Mouse (Mus musculus): Measurements from ENCODE around the gene Nav3. TPM values are rescaled to one million over a fixed set of nuclear protein-coding genes. Genes with fewer than 3 reads are reported as not detected.
A peak's percentile ranks its signal among the peaks of the same experiment; 100 is the strongest.

The Nav3 gene
- polyA plus RNA-seq, 1 experiment from 2014 or later: 27.7 TPM

- no peak overlapping the region for H3K4me2 ChIP-seq (replicated peaks)
- no peak overlapping the region for H3K27ac ChIP-seq
- no peak for ATAC-seq (ENCODE audit: low FRiP score)
- H3K9ac ChIP-seq: no peak overlapping the region
- no peak for DNase-seq (ENCODE audit: low spot score)
- no peaks in the 10 kb centered on the region for H3K9me3 ChIP-seq (ENCODE audit: control insufficient read depth, low read length)
- 0 out of 2 replicates have a peak, but pooled peaks cover 4% of the 10 kb centered on the region for H3K4me1 ChIP-seq (replicated peaks; ENCODE audit: control insufficient read depth, insufficient read depth, low read length)
- H3K36me3 ChIP-seq (replicated peaks; ENCODE audit: control insufficient read depth, insufficient read depth): no peaks in the 10 kb centered on the region
- no peak overlapping the region for H3K4me3 ChIP-seq (replicated peaks; ENCODE audit: low read length)
- H3K27me3 ChIP-seq (ENCODE audit: control insufficient read depth, insufficient read depth, low read length): no peaks in the 10 kb centered on the region
- 20% methylated on average over 3 of the region's 3 CpGs for WGBS
These were observed 455.2 kb downstream of the Nav3 start for GRCm38 (mm10) chr10:110000755-110001247.

GRCm38 (mm10) chr10:109999904-110000303 lies 456.1 kb downstream of the Nav3 start:
- no peak for DNase-seq (ENCODE audit: low spot score)

GRCm38 (mm10) chr10:109994302-109994701 lies 461.7 kb downstream of the Nav3 start:
- no peak for DNase-seq (ENCODE audit: low spot score)
- Histone ChIP-seq H3K9ac (no peak overlapping the region), H3K4me3 (replicated peaks; ENCODE audit: low read length) (no peak overlapping the region), H3K4me2 (replicated peaks) (no peak overlapping the region), H3K9me3 (ENCODE audit: control insufficient read depth, low read length) (no peaks in the 10 kb centered on the region), H3K36me3 (replicated peaks; ENCODE audit: control insufficient read depth, insufficient read depth) (no peaks in the 10 kb centered on the region), H3K4me1 (replicated peaks; ENCODE audit: control insufficient read depth, insufficient read depth, low read length) (no peaks in the 10 kb centered on the region; the same call in 1 of the 2 replicates), H3K27me3 (ENCODE audit: control insufficient read depth, insufficient read depth, low read length) (no peaks in the 10 kb centered on the region), H3K27ac (no peak overlapping the region)
- WGBS: 70% methylated on average over 5 of the region's 5 CpGs
- no peak for ATAC-seq (ENCODE audit: low FRiP score)

More at GRCm38 (mm10) chr10:109999904-110000303, 456.1 kb downstream of the Nav3 start:
- no peak for ATAC-seq (ENCODE audit: low FRiP score)
- H3K9me3 ChIP-seq (ENCODE audit: control insufficient read depth, low read length): no peaks in the 10 kb centered on the region
- no peaks in the 10 kb centered on the region for H3K36me3 ChIP-seq (replicated peaks; ENCODE audit: control insufficient read depth, insufficient read depth)
- H3K27me3 ChIP-seq (ENCODE audit: control insufficient read depth, insufficient read depth, low read length): no peaks in the 10 kb centered on the region
- 0 out of 2 replicates have a peak, but pooled peaks cover 4% of the 10 kb centered on the region for H3K4me1 ChIP-seq (replicated peaks; ENCODE audit: control insufficient read depth, insufficient read depth, low read length)
- no peak overlapping the region for H3K27ac ChIP-seq
- WGBS: 66% methylated on average over 10 of the region's 10 CpGs
- no peak overlapping the region for H3K4me2 ChIP-seq (replicated peaks)
- no peak overlapping the region for H3K9ac ChIP-seq
- no peak overlapping the region for H3K4me3 ChIP-seq (replicated peaks; ENCODE audit: low read length)

- no peak overlapping the region for H3K4me2 ChIP-seq (replicated peaks)
- H3K4me3 ChIP-seq (replicated peaks; ENCODE audit: low read length): no peak overlapping the region
- H3K27me3 ChIP-seq (ENCODE audit: control insufficient read depth, insufficient read depth, low read length): no peaks in the 10 kb centered on the region
- H3K4me1 ChIP-seq (replicated peaks; ENCODE audit: control insufficient read depth, insufficient read depth, low read length): no peaks in the 10 kb centered on the region
- no peaks in the 10 kb centered on the region for H3K36me3 ChIP-seq (replicated peaks; ENCODE audit: control insufficient read depth, insufficient read depth)
- DNase-seq (ENCODE audit: low spot score) (no peak), ATAC-seq (ENCODE audit: low FRiP score) (no peak)
- H3K9me3 ChIP-seq (ENCODE audit: control insufficient read depth, low read length): no peaks in the 10 kb centered on the region
- H3K9ac ChIP-seq: no peak overlapping the region
- H3K27ac ChIP-seq: no peak overlapping the region
- 84% methylated on average over 8 of the region's 8 CpGs for WGBS
These were observed 470.0 kb downstream of the Nav3 start for GRCm38 (mm10) chr10:109985824-109986485.

- H3K4me3 ChIP-seq (replicated peaks; ENCODE audit: low read length): no peak overlapping the region
- no peak for DNase-seq (ENCODE audit: low spot score)
- no peaks in the 10 kb centered on the region for H3K9me3 ChIP-seq (ENCODE audit: control insufficient read depth, low read length)
- WGBS: 89% methylated on average over 8 of the region's 8 CpGs
- no peak for ATAC-seq (ENCODE audit: low FRiP score)
- H3K4me1 ChIP-seq (replicated peaks; ENCODE audit: control insufficient read depth, insufficient read depth, low read length): no peaks in the 10 kb centered on the region
- no peak overlapping the region for H3K27ac ChIP-seq
- no peak overlapping the region for H3K9ac ChIP-seq
- no peaks in the 10 kb centered on the region for H3K36me3 ChIP-seq (replicated peaks; ENCODE audit: control insufficient read depth, insufficient read depth)
- no peak overlapping the region for H3K4me2 ChIP-seq (replicated peaks)
- no peaks in the 10 kb centered on the region for H3K27me3 ChIP-seq (ENCODE audit: control insufficient read depth, insufficient read depth, low read length)
These were observed 479.7 kb downstream of the Nav3 start for GRCm38 (mm10) chr10:109976351-109976750.

- Histone ChIP-seq H3K4me2 (replicated peaks) (no peak overlapping the region), H3K4me3 (replicated peaks; ENCODE audit: low read length) (no peak overlapping the region), H3K27me3 (ENCODE audit: control insufficient read depth, insufficient read depth, low read length) (no peaks in the 10 kb centered on the region), H3K9me3 (ENCODE audit: control insufficient read depth, low read length) (no peaks in the 10 kb centered on the region), H3K27ac (no peak overlapping the region), H3K36me3 (replicated peaks; ENCODE audit: control insufficient read depth, insufficient read depth) (no peaks in the 10 kb centered on the region), H3K4me1 (replicated peaks; ENCODE audit: control insufficient read depth, insufficient read depth, low read length) (no peaks in the 10 kb centered on the region), H3K9ac (no peak overlapping the region)
- no peak for DNase-seq (ENCODE audit: low spot score)
- ATAC-seq (ENCODE audit: low FRiP score): no peak
- 74% methylated on average over 4 of the region's 4 CpGs for WGBS
These were observed 481.8 kb downstream of the Nav3 start for GRCm38 (mm10) chr10:109974177-109974576.

- no peaks in the 10 kb centered on the region for H3K36me3 ChIP-seq (replicated peaks; ENCODE audit: control insufficient read depth, insufficient read depth)
- H3K27ac ChIP-seq: no peak overlapping the region
- H3K4me3 ChIP-seq (replicated peaks; ENCODE audit: low read length): no peak overlapping the region
- no peaks in the 10 kb centered on the region for H3K27me3 ChIP-seq (ENCODE audit: control insufficient read depth, insufficient read depth, low read length)
- no peaks in the 10 kb centered on the region for H3K9me3 ChIP-seq (ENCODE audit: control insufficient read depth, low read length)
- H3K4me2 ChIP-seq (replicated peaks): no peak overlapping the region
- ATAC-seq (ENCODE audit: low FRiP score): no peak
- H3K9ac ChIP-seq: no peak overlapping the region
- H3K4me1 ChIP-seq (replicated peaks; ENCODE audit: control insufficient read depth, insufficient read depth, low read length): no peaks in the 10 kb centered on the region
- DNase-seq (ENCODE audit: low spot score): no peak
- 82% methylated on average over 3 of the region's 3 CpGs for WGBS
These were observed 482.5 kb downstream of the Nav3 start for GRCm38 (mm10) chr10:109973483-109973882.

GRCm38 (mm10) chr10:109950296-109950695 lies 505.7 kb downstream of the Nav3 start:
- no peak for DNase-seq (ENCODE audit: low spot score)
- Histone ChIP-seq H3K9me3 (ENCODE audit: control insufficient read depth, low read length) (no peaks in the 10 kb centered on the region), H3K9ac (no peak overlapping the region), H3K27me3 (ENCODE audit: control insufficient read depth, insufficient read depth, low read length) (no peaks in the 10 kb centered on the region), H3K4me3 (replicated peaks; ENCODE audit: low read length) (no peak overlapping the region), H3K27ac (no peak overlapping the region), H3K4me2 (replicated peaks) (no peak overlapping the region), H3K36me3 (replicated peaks; ENCODE audit: control insufficient read depth, insufficient read depth) (no peaks in the 10 kb centered on the region), H3K4me1 (replicated peaks; ENCODE audit: control insufficient read depth, insufficient read depth, low read length) (no peaks in the 10 kb centered on the region)
- ATAC-seq (ENCODE audit: low FRiP score): no peak
- 69% methylated on average over 3 of the region's 3 CpGs for whole genome bisulfite sequencing

- peak; percentile 11; the same call in 1 of the 2 replicates for ATAC-seq (ENCODE audit: low FRiP score)
- no peak overlapping the region for H3K9ac ChIP-seq
These were observed 526.7 kb downstream of the Nav3 start for GRCm38 (mm10) chr10:109929319-109929622.

More at GRCm38 (mm10) chr10:109929319-109929622, 526.7 kb downstream of the Nav3 start:
- Histone ChIP-seq H3K4me3 (replicated peaks; ENCODE audit: low read length) (no peak overlapping the region), H3K27me3 (ENCODE audit: control insufficient read depth, insufficient read depth, low read length) (no peaks in the 10 kb centered on the region), H3K4me2 (replicated peaks) (no peak overlapping the region), H3K4me1 (replicated peaks; ENCODE audit: control insufficient read depth, insufficient read depth, low read length) (peaks cover 9% of the 10 kb centered on the region; the same call in 1 of the 2 replicates), H3K9me3 (ENCODE audit: control insufficient read depth, low read length) (no peaks in the 10 kb centered on the region), H3K27ac (no peak overlapping the region), H3K36me3 (replicated peaks; ENCODE audit: control insufficient read depth, insufficient read depth) (no peaks in the 10 kb centered on the region)
- WGBS: 41% methylated on average over 5 of the region's 5 CpGs
- DNase-seq (ENCODE audit: low spot score): no peak
